Mouse (Mus musculus) forebrain, embryonic 14.5 days (tissue): ENCODE results near the gene Pole4. TPM values are rescaled to one million over a fixed set of nuclear protein-coding genes. Genes with fewer than 3 reads are reported as not detected.
"Not testable (repeated sequence)": the region's sequence is repeated elsewhere in the genome, so short reads cannot be mapped to it uniquely, and the experiment has no call there.

Experiments
- ATAC-seq: fragments of 200-750 bp; cut with Nextera tagmentation; 2 replicates; pipeline ENCODE4 v1.8.0; 2017; ENCODE audit warnings: mild to moderate bottlenecking, moderate library complexity
- DNase-seq: peaks from one replicate; pipeline ENCODE4 v3.0.0-alpha.2; 2015; ENCODE audit warnings: low spot score
- H3K27ac ChIP-seq: fragments of 300-500 bp; sonication (generic); 2 replicates; pipeline ENCODE4 v1.5.1; 2014; ENCODE audit warnings: low read depth, mild to moderate bottlenecking, control low read depth, low read length, moderate library complexity
- H3K27me3 ChIP-seq: fragments of 300-500 bp; sonication (generic); replicated peaks from 2 replicates; pipeline ENCODE4 v1.6.1; 2014; ENCODE audit warnings: low read length, control low read depth, mixed read lengths; ENCODE audit not compliant: control insufficient read depth, insufficient read depth
- H3K36me3 ChIP-seq: fragments of 300-500 bp; sonication (generic); 2 replicates; pipeline ENCODE4 v1.6.1; 2014; ENCODE audit warnings: low read length, control low read depth; ENCODE audit not compliant: control insufficient read depth, insufficient read depth
- H3K4me1 ChIP-seq: fragments of 300-500 bp; sonication (generic); 2 replicates; pipeline ENCODE4 v1.6.1; 2014; ENCODE audit warnings: antibody characterized with exemption, low read length, control low read depth; ENCODE audit not compliant: control insufficient read depth, insufficient read depth
- H3K4me2 ChIP-seq: fragments of 300-500 bp; sonication (generic); 2 replicates; pipeline ENCODE4 v1.6.1; 2014; ENCODE audit warnings: mild to moderate bottlenecking, control low read depth, low read length
- H3K4me3 ChIP-seq: fragments of 300-500 bp; sonication (generic); 2 replicates; pipeline ENCODE4 v1.5.1; 2014; ENCODE audit warnings: low read depth, low read length, control low read depth
- H3K9ac ChIP-seq: fragments of 300-500 bp; sonication (generic); 2 replicates; pipeline ENCODE4 v1.6.1; 2014; ENCODE audit warnings: mild to moderate bottlenecking, low read length, control low read depth, moderate library complexity
- H3K9me3 ChIP-seq: fragments of 300-500 bp; sonication (generic); replicated peaks from 2 replicates; pipeline ENCODE4 v1.6.1; 2016; ENCODE audit warnings: low read length, control low read depth, mixed read lengths; ENCODE audit not compliant: control insufficient read depth
- WGBS: fragments of 180-500 bp; shearing (Covaris S2); extraction: QIAGEN DNeasy Blood & Tissue Kit; methylation state at CpG from one replicate; pipeline ENCODE4 v1.1.7; 2014; 5-methylcytosine and 5-hydroxymethylcytosine counted together
- polyA plus RNA-seq: library from polyadenylated mRNA; unstranded; fragments of >200 nt; fragmentation: Nextera tagmentation; extraction: Ambion mirVana; gene quantifications from 2 replicates; pipeline ENCODE4 v1.2.1, GENCODE M21; 2014

Pole4 gene
- polyA plus RNA-seq, 1 experiment from 2014 or later: 126 TPM

DNA sequence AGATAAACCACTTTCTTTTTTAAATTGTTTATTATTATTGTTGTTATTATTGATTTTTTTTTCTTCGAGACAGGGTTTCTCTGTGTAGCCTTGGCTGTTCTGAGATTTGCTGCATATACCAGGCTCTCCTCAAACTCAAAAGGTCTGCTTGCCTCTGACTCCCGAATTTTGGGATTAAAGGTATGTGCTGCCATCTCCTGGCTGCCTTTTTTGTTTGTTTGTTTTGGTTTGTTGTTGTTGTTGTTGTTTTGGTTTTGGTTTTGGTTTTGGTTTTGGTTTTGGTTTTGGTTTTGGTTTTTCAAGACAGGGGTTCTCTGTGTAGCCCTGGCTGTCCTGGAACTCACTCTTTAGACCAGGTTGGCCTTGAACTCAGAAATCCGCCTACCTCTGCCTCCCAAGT lies 27.5 kb downstream of the Pole4 start:
- not testable (repeated sequence) for H3K27me3 ChIP-seq, H3K27ac ChIP-seq, H3K4me2 ChIP-seq, H3K9me3 ChIP-seq, ATAC-seq, H3K36me3 ChIP-seq, H3K4me3 ChIP-seq, H3K9ac ChIP-seq, H3K4me1 ChIP-seq, DNase-seq
- WGBS: 77% methylated on average over 3 of the region's 3 CpGs

DNA sequence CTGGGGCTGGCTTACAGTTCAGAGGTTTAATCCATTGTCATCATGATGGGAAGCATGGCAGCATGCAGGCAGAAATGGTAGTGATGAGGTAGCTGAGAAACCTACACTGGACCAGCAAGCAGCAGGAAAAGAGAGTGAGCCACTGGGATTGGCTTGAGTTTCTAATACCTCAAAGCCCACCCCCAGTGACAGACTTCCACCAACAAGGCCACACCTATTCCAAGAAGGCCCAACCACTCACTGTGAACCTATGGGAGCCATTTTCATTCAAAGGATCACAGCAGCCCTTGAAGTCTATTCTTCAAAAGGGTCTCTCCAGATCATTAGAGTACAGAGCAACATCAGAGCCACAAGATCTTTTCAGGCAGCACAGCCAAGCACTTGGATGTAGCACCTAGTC lies 38.7 kb downstream of the Pole4 start:
- DNase-seq (no peak), ATAC-seq (no peak)
- no peak overlapping the region for H3K27ac ChIP-seq

DNA sequence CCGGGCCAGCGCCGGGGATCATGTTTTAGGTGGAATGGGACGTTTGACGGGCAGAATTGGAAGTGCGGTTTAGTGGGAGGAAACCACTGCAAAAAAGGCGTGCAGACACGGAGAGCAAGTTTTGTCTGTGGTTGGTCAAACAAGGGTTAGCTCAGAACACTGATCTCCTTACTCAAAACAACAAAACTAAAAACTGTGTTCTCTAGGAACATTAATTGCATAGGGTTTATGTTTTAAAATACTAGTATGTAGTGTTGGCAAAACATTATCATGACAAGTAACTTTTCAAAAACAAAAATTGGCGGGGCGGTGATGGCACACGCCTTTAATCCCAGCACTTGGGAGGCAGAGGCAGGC lies 52.0 kb downstream of the Pole4 start:
- Histone ChIP-seq H3K4me3 (peak overlapping the region; percentile 59), H3K4me2 (peak overlapping the region; percentile 60), H3K36me3 (peaks cover 5% of the 10 kb centered on the region; the same call in 1 of the 2 replicates), H3K4me1 (peaks cover 5% of the 10 kb centered on the region; the same call in 1 of the 2 replicates), H3K27ac (0 out of 2 replicates have a peak overlapping the region, but pooled peaks have one; percentile 79), H3K9ac (peak overlapping the region; percentile 68), H3K9me3 (no peaks in the 10 kb centered on the region), H3K27me3 (no peaks in the 10 kb centered on the region)
- no peak for DNase-seq
- ATAC-seq: no peak
- WGBS: 34% methylated on average over 11 of the region's 11 CpGs

More for the DNA sequence above, 38.7 kb downstream of the Pole4 start:
- Histone ChIP-seq H3K4me3 (no peak overlapping the region), H3K36me3 (no peaks in the 10 kb centered on the region), H3K9ac (no peak overlapping the region), H3K27me3 (no peaks in the 10 kb centered on the region), H3K9me3 (no peaks in the 10 kb centered on the region), H3K4me2 (no peak overlapping the region), H3K4me1 (no peaks in the 10 kb centered on the region)

DNA sequence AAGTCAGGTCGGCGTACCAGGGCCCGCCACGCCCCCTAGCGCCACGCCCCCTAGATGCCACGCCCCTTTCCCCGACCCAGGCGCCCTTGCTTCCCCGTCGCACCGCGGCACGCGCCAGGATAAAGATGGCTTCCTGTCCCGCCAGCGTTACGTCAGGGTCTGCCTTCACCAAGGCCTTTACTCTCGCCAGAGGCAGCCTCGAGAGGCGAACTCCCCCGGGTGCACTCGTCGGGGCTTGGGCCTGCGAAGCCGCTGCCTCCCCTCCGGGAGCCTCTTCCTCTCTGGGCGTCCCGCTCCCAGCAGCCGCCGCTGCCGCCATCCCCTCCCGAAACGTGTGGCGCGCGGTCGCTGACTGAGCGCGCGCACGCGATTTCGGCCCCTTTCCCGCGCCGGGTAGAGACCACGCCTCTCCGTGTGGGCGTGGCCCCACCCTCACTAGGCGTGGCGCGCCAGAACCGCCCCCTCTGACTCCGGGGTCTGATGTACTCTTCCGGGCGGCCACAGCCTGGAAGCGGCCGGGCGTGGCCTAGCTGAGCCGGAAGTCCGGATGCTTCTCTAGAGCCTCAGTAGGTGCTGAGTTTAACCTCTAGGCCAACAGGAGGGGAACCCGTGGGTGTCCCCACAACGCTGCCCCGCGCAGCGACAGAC lies 52.5 kb downstream of the Pole4 start:
- Histone ChIP-seq H3K9me3 (no peaks in the 10 kb centered on the region), H3K27ac (peak overlapping the region; percentile 79), H3K4me2 (peak overlapping the region; percentile 60), H3K4me1 (peaks cover 5% of the 10 kb centered on the region; the same call in 1 of the 2 replicates), H3K9ac (peak overlapping the region; percentile 68), H3K4me3 (peak overlapping the region; percentile 59), H3K27me3 (no peaks in the 10 kb centered on the region), H3K36me3 (peaks cover 5% of the 10 kb centered on the region; the same call in 1 of the 2 replicates)
- ATAC-seq (peak; percentile 98), DNase-seq (peak; percentile 95)
- under 1% methylated on average over 67 of the region's 67 CpGs for WGBS

DNA sequence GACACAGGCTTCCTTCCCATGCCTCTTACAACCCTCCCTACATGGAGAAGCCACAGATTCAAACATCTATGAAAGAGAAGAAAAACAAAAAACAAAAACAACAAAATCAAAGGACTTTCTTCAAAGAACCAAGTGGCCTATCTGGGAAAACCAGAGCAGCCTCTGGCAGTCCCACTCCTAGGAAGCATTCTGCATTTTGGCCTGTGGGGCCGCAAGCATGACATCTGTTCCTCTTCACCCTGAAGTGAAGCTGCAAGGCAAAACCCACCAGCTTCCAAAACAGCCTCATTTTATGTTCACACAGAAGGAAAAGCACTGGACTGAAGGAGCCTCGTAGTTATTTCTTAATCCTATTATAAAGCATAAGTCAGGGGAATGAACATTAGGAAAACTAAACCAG lies 56.1 kb downstream of the Pole4 start:
- Histone ChIP-seq H3K27ac (no peak overlapping the region), H3K36me3 (peaks cover 7% of the 10 kb centered on the region; the same call in 1 of the 2 replicates), H3K4me2 (no peak overlapping the region), H3K9me3 (no peaks in the 10 kb centered on the region), H3K4me1 (peaks cover 5% of the 10 kb centered on the region; the same call in 1 of the 2 replicates), H3K4me3 (no peak overlapping the region), H3K27me3 (no peaks in the 10 kb centered on the region), H3K9ac (no peak overlapping the region)
- 84% methylated on average over 2 of the region's 2 CpGs for WGBS
- ATAC-seq: no peak
- DNase-seq: no peak

DNA sequence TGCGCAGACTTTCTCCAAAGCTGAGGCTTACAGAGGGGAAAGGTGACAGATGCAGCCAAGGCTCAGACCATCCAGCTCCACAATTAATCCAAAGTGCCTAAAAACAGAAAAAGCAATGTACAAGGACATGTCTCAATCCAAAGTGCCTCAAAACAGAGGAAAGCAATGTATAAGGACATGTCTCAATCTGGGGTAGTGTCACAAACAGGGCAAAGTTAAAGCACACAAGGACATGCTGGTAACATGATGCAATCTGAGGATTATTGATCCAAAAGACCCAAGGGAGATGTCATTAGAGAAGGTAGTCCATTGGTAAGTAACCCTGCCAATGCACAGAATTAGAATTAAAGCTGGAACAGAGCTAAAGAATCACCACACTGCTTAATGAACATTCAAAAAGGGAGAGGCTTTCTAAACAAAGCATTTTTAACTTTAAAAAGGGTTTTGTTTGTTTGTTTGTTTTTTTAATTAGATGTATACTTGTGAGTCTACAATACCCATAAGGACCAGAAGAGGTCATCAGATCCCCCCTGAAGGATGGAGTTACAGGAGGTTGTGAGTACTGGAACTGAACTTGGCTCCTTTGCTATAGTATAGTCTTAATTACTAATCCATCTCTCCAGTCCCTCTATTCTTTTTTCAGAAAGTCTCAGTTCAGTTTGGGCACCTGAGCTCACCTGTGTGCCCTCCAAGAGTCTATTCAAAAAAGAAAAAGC lies 57.1 kb downstream of the Pole4 start:
- no peaks in the 10 kb centered on the region for H3K9me3 ChIP-seq
- no peak for ATAC-seq
- H3K4me3 ChIP-seq: no peak overlapping the region
- H3K4me1 ChIP-seq: peaks cover 5% of the 10 kb centered on the region; the same call in 1 of the 2 replicates
- 63% methylated on average over 1 of the region's 1 CpGs for WGBS
- no peak overlapping the region for H3K27ac ChIP-seq
- H3K36me3 ChIP-seq: peaks cover 7% of the 10 kb centered on the region; the same call in 1 of the 2 replicates
- H3K4me2 ChIP-seq: no peak overlapping the region
- no peaks in the 10 kb centered on the region for H3K27me3 ChIP-seq
- DNase-seq: no peak
- no peak overlapping the region for H3K9ac ChIP-seq

DNA sequence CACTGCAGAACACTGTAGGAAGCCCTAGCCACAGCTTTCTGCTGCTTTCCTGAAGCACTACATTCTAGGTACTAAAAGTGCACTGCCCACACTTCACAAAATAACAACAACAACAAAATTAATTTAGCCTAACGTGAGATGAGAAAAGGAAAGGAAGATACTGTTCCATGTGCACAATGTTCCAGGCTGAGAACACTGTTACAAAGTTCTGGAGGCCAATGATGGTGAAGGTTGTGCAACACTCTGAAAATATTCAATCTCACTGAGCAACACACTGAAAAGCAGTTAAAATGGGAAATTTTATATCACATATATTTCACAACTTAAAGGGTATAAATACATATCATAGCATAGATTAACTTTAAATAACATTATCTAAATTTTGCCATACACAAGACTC lies 58.2 kb downstream of the Pole4 start:
- 93% methylated on average over 1 of the region's 1 CpGs for WGBS
- peaks cover 1% of the 10 kb centered on the region; the same call in 1 of the 2 replicates for H3K4me1 ChIP-seq
- no peaks in the 10 kb centered on the region for H3K27me3 ChIP-seq
- H3K9ac ChIP-seq: no peak overlapping the region
- no peak for DNase-seq
- ATAC-seq: no peak
- H3K9me3 ChIP-seq: no peaks in the 10 kb centered on the region
- no peak overlapping the region for H3K27ac ChIP-seq
- H3K4me3 ChIP-seq: no peak overlapping the region
- no peak overlapping the region for H3K4me2 ChIP-seq
- peaks cover 7% of the 10 kb centered on the region; the same call in 1 of the 2 replicates for H3K36me3 ChIP-seq

DNA sequence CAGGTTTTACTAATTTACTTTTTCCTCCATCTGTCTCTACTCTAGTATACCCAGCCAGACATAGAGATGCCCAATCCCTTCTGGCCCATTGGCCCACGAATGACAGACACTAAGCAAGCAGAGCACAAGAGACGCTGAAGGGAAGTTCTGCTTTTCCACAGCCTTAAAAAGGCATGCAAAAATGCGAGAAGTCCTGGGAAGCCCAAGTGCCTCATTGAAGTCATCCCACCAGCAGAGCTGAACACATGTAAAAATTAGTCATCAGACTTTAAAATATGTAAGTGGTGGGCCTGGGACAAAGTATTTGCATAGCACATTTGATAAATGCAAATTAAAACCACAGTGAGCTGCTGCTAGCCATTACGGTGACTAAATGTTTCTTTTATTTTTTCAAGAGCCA lies 65.1 kb downstream of the Pole4 start:
- no peak overlapping the region for H3K4me3 ChIP-seq
- H3K27ac ChIP-seq: no peak overlapping the region
- no peak overlapping the region for H3K9ac ChIP-seq
- ATAC-seq (no peak), DNase-seq (no peak)
- no peaks in the 10 kb centered on the region for H3K9me3 ChIP-seq
- WGBS: 69% methylated on average over 4 of the region's 4 CpGs
- no peaks in the 10 kb centered on the region for H3K27me3 ChIP-seq
- H3K36me3 ChIP-seq: no peaks in the 10 kb centered on the region
- no peaks in the 10 kb centered on the region for H3K4me1 ChIP-seq
- no peak overlapping the region for H3K4me2 ChIP-seq

DNA sequence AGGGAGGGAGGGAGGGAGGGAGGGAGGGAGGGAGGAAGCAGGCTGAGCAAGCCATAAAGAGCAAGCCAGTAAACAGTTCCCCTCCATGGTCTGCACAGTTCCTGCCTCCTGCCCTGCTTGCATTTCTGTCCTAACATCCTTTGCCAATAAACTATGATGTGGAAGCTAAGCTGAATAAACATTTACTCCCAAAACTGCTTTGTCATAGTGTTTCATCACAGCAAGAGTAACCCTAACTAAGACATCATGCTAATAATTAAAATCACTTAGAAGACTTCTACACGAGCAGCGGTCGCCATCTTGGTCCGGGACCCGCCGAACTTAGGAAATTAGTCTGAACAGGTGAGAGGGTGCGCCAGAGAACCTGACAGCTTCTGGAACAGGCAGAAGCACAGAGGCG lies 79.8 kb downstream of the Pole4 start:
- not testable (repeated sequence) for H3K4me1 ChIP-seq, ATAC-seq, H3K4me2 ChIP-seq, H3K9me3 ChIP-seq, H3K4me3 ChIP-seq, DNase-seq, H3K9ac ChIP-seq, H3K36me3 ChIP-seq, H3K27ac ChIP-seq, H3K27me3 ChIP-seq
- 95% methylated on average over 7 of the region's 8 CpGs for WGBS
